Mouse (Mus musculus) embryonic facial prominence, embryonic 13.5 days (tissue): ENCODE measurements at regions not wholly inside any gene's neighbourhood (a gene's known extent, or its start where the extent isn't known, plus 50 kb on each side); places are given as distances from the start of the nearest gene placed in this dataset.

ENCODE experiments used
- ATAC-seq: fragments of 200-750 bp; cut with Nextera tagmentation; 2 replicates; pipeline ENCODE4 v1.8.0; 2017; ENCODE audit warnings: low read depth; ENCODE audit not compliant: insufficient number of reproducible peaks, insufficient read depth, low FRiP score, low TSS enrichment
- H3K27ac ChIP-seq: fragments of 300-500 bp; sonication (generic); 2 replicates; pipeline ENCODE4 v1.5.1; 2015; ENCODE audit warnings: moderate library complexity, mild to moderate bottlenecking, inconsistent platforms
- H3K27me3 ChIP-seq: fragments of 300-500 bp; sonication (generic); 2 replicates; pipeline ENCODE4 v1.6.1; 2015; ENCODE audit warnings: mild to moderate bottlenecking, inconsistent platforms
- H3K36me3 ChIP-seq: fragments of 300-500 bp; sonication (generic); 2 replicates; pipeline ENCODE4 v1.6.1; 2015; ENCODE audit warnings: mild to moderate bottlenecking, inconsistent platforms
- H3K4me1 ChIP-seq: fragments of 300-500 bp; sonication (generic); 2 replicates; pipeline ENCODE4 v1.6.1; 2015; ENCODE audit warnings: inconsistent platforms
- H3K4me2 ChIP-seq: fragments of 300-500 bp; sonication (generic); 2 replicates; pipeline ENCODE4 v1.6.1; 2015; ENCODE audit warnings: moderate library complexity, mild to moderate bottlenecking, inconsistent platforms
- H3K4me3 ChIP-seq: fragments of 300-500 bp; sonication (generic); 2 replicates; pipeline ENCODE4 v1.5.1; 2015; ENCODE audit warnings: mild to moderate bottlenecking, inconsistent platforms
- H3K9ac ChIP-seq: fragments of 300-500 bp; sonication (generic); 2 replicates; pipeline ENCODE4 v1.6.1; 2015; ENCODE audit warnings: mild to moderate bottlenecking, inconsistent platforms
- H3K9me3 ChIP-seq: fragments of 300-500 bp; sonication (generic); 2 replicates; pipeline ENCODE4 v1.6.1; 2016; ENCODE audit warnings: inconsistent platforms
- WGBS: fragments of 180-500 bp; shearing (Covaris S2); methylation state at CpG from one replicate; pipeline ENCODE4 v1.1.7; 2015; ENCODE audit warnings: mixed read lengths; 5-methylcytosine and 5-hydroxymethylcytosine counted together

GRCm38 (mm10) chr17:65113121-65113520, 277.2 kb upstream of the 4930583I09Rik start:
- no peak for ATAC-seq
- Histone ChIP-seq H3K9me3 (no peaks in the 10 kb centered on the region), H3K4me2 (no peak overlapping the region), H3K4me3 (no peak overlapping the region), H3K27ac (no peak overlapping the region), H3K4me1 (no peaks in the 10 kb centered on the region), H3K27me3 (no peaks in the 10 kb centered on the region), H3K36me3 (no peaks in the 10 kb centered on the region), H3K9ac (no peak overlapping the region)
- 79% methylated on average over 3 of the region's 3 CpGs for WGBS

GRCm38 (mm10) chr17:65105622-65106021, 269.8 kb upstream of the 4930583I09Rik start:
- H3K27me3 ChIP-seq: no peaks in the 10 kb centered on the region
- no peak for ATAC-seq
- H3K4me2 ChIP-seq: no peak overlapping the region
- H3K9me3 ChIP-seq: no peaks in the 10 kb centered on the region
- 93% methylated on average over 2 of the region's 2 CpGs for WGBS
- no peak overlapping the region for H3K9ac ChIP-seq
- no peaks in the 10 kb centered on the region for H3K4me1 ChIP-seq
- H3K36me3 ChIP-seq: no peaks in the 10 kb centered on the region
- H3K27ac ChIP-seq: no peak overlapping the region
- no peak overlapping the region for H3K4me3 ChIP-seq

GRCm38 (mm10) chr17:65101157-65101556, 265.3 kb upstream of the 4930583I09Rik start:
- Histone ChIP-seq H3K9me3 (no peaks in the 10 kb centered on the region), H3K4me1 (no peaks in the 10 kb centered on the region), H3K27me3 (no peaks in the 10 kb centered on the region), H3K4me2 (no peak overlapping the region), H3K9ac (no peak overlapping the region), H3K4me3 (no peak overlapping the region), H3K36me3 (no peaks in the 10 kb centered on the region), H3K27ac (no peak overlapping the region)
- ATAC-seq: no peak
- WGBS: 63% methylated on average over 6 of the region's 6 CpGs

GRCm38 (mm10) chr17:65082249-65082648, 246.4 kb upstream of the 4930583I09Rik start:
- Histone ChIP-seq H3K27ac (no peak overlapping the region), H3K27me3 (no peaks in the 10 kb centered on the region), H3K4me1 (no peaks in the 10 kb centered on the region), H3K36me3 (no peaks in the 10 kb centered on the region), H3K9ac (no peak overlapping the region), H3K4me3 (no peak overlapping the region), H3K4me2 (no peak overlapping the region), H3K9me3 (no peaks in the 10 kb centered on the region)
- 89% methylated on average over 8 of the region's 8 CpGs for WGBS
- ATAC-seq: no peak

- 63% methylated on average over 2 of the region's 2 CpGs for WGBS
- Histone ChIP-seq H3K27ac (no peak overlapping the region), H3K4me1 (no peaks in the 10 kb centered on the region), H3K36me3 (no peaks in the 10 kb centered on the region), H3K4me2 (no peak overlapping the region), H3K9me3 (no peaks in the 10 kb centered on the region), H3K4me3 (no peak overlapping the region), H3K9ac (no peak overlapping the region), H3K27me3 (no peaks in the 10 kb centered on the region)
- ATAC-seq: no peak
Observed at GRCm38 (mm10) chr17:65081779-65082086, 245.9 kb upstream of the 4930583I09Rik start.

GRCm38 (mm10) chr17:65081072-65081778, 245.4 kb upstream of the 4930583I09Rik start:
- H3K4me2 ChIP-seq: no peak overlapping the region
- no peak overlapping the region for H3K9ac ChIP-seq
- H3K4me3 ChIP-seq: no peak overlapping the region
- H3K36me3 ChIP-seq: no peaks in the 10 kb centered on the region
- H3K9me3 ChIP-seq: no peaks in the 10 kb centered on the region
- no peaks in the 10 kb centered on the region for H3K4me1 ChIP-seq
- H3K27me3 ChIP-seq: no peaks in the 10 kb centered on the region
- no peak overlapping the region for H3K27ac ChIP-seq
- 47% methylated on average over 9 of the region's 9 CpGs for WGBS
- no peak for ATAC-seq

- 86% methylated on average over 4 of the region's 4 CpGs for WGBS
- Histone ChIP-seq H3K4me2 (no peak overlapping the region), H3K4me1 (no peaks in the 10 kb centered on the region), H3K4me3 (no peak overlapping the region), H3K27me3 (no peaks in the 10 kb centered on the region), H3K27ac (no peak overlapping the region), H3K36me3 (no peaks in the 10 kb centered on the region), H3K9ac (no peak overlapping the region), H3K9me3 (no peaks in the 10 kb centered on the region)
- no peak for ATAC-seq
Observed at GRCm38 (mm10) chr17:65074878-65075277, 239.0 kb upstream of the 4930583I09Rik start.

GRCm38 (mm10) chr17:65071114-65071513, 235.2 kb upstream of the 4930583I09Rik start:
- Histone ChIP-seq H3K4me2 (no peak overlapping the region), H3K27ac (no peak overlapping the region), H3K9ac (no peak overlapping the region), H3K27me3 (no peaks in the 10 kb centered on the region), H3K4me3 (no peak overlapping the region), H3K4me1 (no peaks in the 10 kb centered on the region), H3K9me3 (no peaks in the 10 kb centered on the region), H3K36me3 (no peaks in the 10 kb centered on the region)
- ATAC-seq: no peak
- WGBS: 51% methylated on average over 3 of the region's 3 CpGs

- no peaks in the 10 kb centered on the region for H3K9me3 ChIP-seq
- H3K4me1 ChIP-seq: no peaks in the 10 kb centered on the region
- no peaks in the 10 kb centered on the region for H3K36me3 ChIP-seq
- 81% methylated on average over 3 of the region's 3 CpGs for WGBS
- H3K27me3 ChIP-seq: no peaks in the 10 kb centered on the region
- no peak for ATAC-seq
- H3K4me2 ChIP-seq: no peak overlapping the region
- H3K27ac ChIP-seq: no peak overlapping the region
- no peak overlapping the region for H3K9ac ChIP-seq
- no peak overlapping the region for H3K4me3 ChIP-seq
Observed at GRCm38 (mm10) chr17:65066135-65066534, 230.3 kb upstream of the 4930583I09Rik start.

GRCm38 (mm10) chr17:65056059-65056458, 220.2 kb upstream of the 4930583I09Rik start:
- Histone ChIP-seq H3K36me3 (no peaks in the 10 kb centered on the region), H3K4me2 (no peak overlapping the region), H3K27ac (no peak overlapping the region), H3K9ac (no peak overlapping the region), H3K27me3 (no peaks in the 10 kb centered on the region), H3K4me1 (no peaks in the 10 kb centered on the region), H3K9me3 (no peaks in the 10 kb centered on the region), H3K4me3 (no peak overlapping the region)
- no peak for ATAC-seq
- 64% methylated on average over 4 of the region's 4 CpGs for WGBS

- no peaks in the 10 kb centered on the region for H3K27me3 ChIP-seq
- H3K4me1 ChIP-seq: no peaks in the 10 kb centered on the region
- H3K4me2 ChIP-seq: no peak overlapping the region
- H3K9me3 ChIP-seq: no peaks in the 10 kb centered on the region
- H3K36me3 ChIP-seq: no peaks in the 10 kb centered on the region
- H3K4me3 ChIP-seq: no peak overlapping the region
- WGBS: 45% methylated on average over 7 of the region's 7 CpGs
- H3K27ac ChIP-seq: no peak overlapping the region
- ATAC-seq: no peak
- H3K9ac ChIP-seq: no peak overlapping the region
Observed at GRCm38 (mm10) chr17:65049860-65050482, 214.1 kb upstream of the 4930583I09Rik start.

- WGBS: 85% methylated on average over 5 of the region's 5 CpGs
- Histone ChIP-seq H3K9me3 (no peaks in the 10 kb centered on the region), H3K4me2 (no peak overlapping the region), H3K27ac (no peak overlapping the region), H3K9ac (no peak overlapping the region), H3K36me3 (no peaks in the 10 kb centered on the region), H3K4me3 (no peak overlapping the region), H3K4me1 (no peaks in the 10 kb centered on the region), H3K27me3 (no peaks in the 10 kb centered on the region)
- no peak for ATAC-seq
Observed at GRCm38 (mm10) chr17:65015731-65016130, 179.9 kb upstream of the 4930583I09Rik start.
